Mouse (Mus musculus) megakaryocyte-erythroid progenitor cell, adult 5-6 weeks (primary cell): ENCODE results near the gene Ppp2r3c. TPM values are rescaled to one million over a fixed set of nuclear protein-coding genes. Genes with fewer than 3 reads are reported as not detected.
A peak's percentile ranks its signal among the peaks of the same experiment; 100 is the strongest.
"Not testable (repeated sequence)": the region's sequence is repeated elsewhere in the genome, so short reads cannot be mapped to it uniquely, and the experiment has no call there.

Experiments
- ATAC-seq: replicated peaks from 2 replicates; pipeline ENCODE4 v1.8.0; 2016; ENCODE audit warnings: mild to moderate bottlenecking, inconsistent platforms; ENCODE audit not compliant: severe bottlenecking, poor library complexity, low FRiP score, low TSS enrichment
- total RNA-seq, 2 experiments: library from RNA; stranded (forward) in 1 of 2; stranded (reverse) in 1 of 2; fragments of 200-1000, 215-1000 nt in 1 of 2; fragments of >200 nt in 1 of 2; fragmentation: Nextera tagmentation in 1 of 2; gene quantifications; 2 replicates each; pipeline ENCODE4 v1.2.3; 2014 to 2017

Gene Ppp2r3c
- 29.6 and 36.6 TPM in 2 replicates for total RNA-seq (2014; fragmentation: Nextera tagmentation)
- 24.5 and 28.1 TPM in 2 replicates for total RNA-seq (2017)

- ATAC-seq, result peak; percentile 94
Observed at GRCm38 (mm10) chr12:55302485-55303441, at the start of gene Ppp2r3c. Gene Ppp2r3c, minus strand, starts transcription at chr12:55302998.

GRCm38 (mm10) chr12:55344583-55344982 is 41.8 kb upstream of the Ppp2r3c start:
- peak; percentile 62; the same call in 1 of the 2 replicates for ATAC-seq

GRCm38 (mm10) chr12:55343998-55344397 is 41.2 kb upstream of the Ppp2r3c start:
- no peak for ATAC-seq

GRCm38 (mm10) chr12:55343045-55343444 is 40.2 kb upstream of the Ppp2r3c start:
- ATAC-seq, result peak; percentile 50; the same call in 1 of the 2 replicates

- ATAC-seq, result not testable (repeated sequence)
Observed at GRCm38 (mm10) chr12:55338490-55338889, 35.7 kb upstream of the Ppp2r3c start.

GRCm38 (mm10) chr12:55333662-55334061 is 30.9 kb upstream of the Ppp2r3c start:
- no peak for ATAC-seq

- ATAC-seq, result peak; percentile 84
Observed at GRCm38 (mm10) chr12:55329351-55329750, 26.6 kb upstream of the Ppp2r3c start.

- peak; percentile 27; the same call in 1 of the 2 replicates for ATAC-seq
Observed at GRCm38 (mm10) chr12:55328784-55329183, 26.0 kb upstream of the Ppp2r3c start.

- no peak for ATAC-seq
Observed at GRCm38 (mm10) chr12:55325702-55326101, 22.9 kb upstream of the Ppp2r3c start.

- no peak for ATAC-seq
Observed at GRCm38 (mm10) chr12:55321642-55322291, 19.0 kb upstream of the Ppp2r3c start.

- ATAC-seq, result peak; percentile 82
Observed at GRCm38 (mm10) chr12:55315192-55315591, 12.4 kb upstream of the Ppp2r3c start.

- peak; percentile 60 for ATAC-seq
Observed at GRCm38 (mm10) chr12:55313901-55314300, 11.1 kb upstream of the Ppp2r3c start.

- ATAC-seq, result no peak
Observed at GRCm38 (mm10) chr12:55311841-55312240, 9.0 kb upstream of the Ppp2r3c start.

GRCm38 (mm10) chr12:55309501-55309900 is 6.7 kb upstream of the Ppp2r3c start:
- no peak for ATAC-seq

GRCm38 (mm10) chr12:55308731-55309130 is 5.9 kb upstream of the Ppp2r3c start:
- ATAC-seq, result no peak

GRCm38 (mm10) chr12:55307566-55307965 is 4.8 kb upstream of the Ppp2r3c start:
- no peak for ATAC-seq

- no peak for ATAC-seq
Observed at GRCm38 (mm10) chr12:55306371-55306770, 3.6 kb upstream of the Ppp2r3c start.

GRCm38 (mm10) chr12:55301472-55302300 is 1.1 kb downstream of the Ppp2r3c start:
- ATAC-seq, result 0 out of 2 replicates have a peak, but pooled peaks have one; percentile 19

- no peak for ATAC-seq
Observed at GRCm38 (mm10) chr12:55300820-55301351, 1.9 kb downstream of the Ppp2r3c start.
